Mouse (Mus musculus) CH12.LX (cell line): ENCODE measurements around the gene Sik3. TPM values are rescaled to one million over a fixed set of nuclear protein-coding genes. Genes with fewer than 3 reads are reported as not detected.

Experiments used
- DNase-seq: peaks from one replicate; pipeline ENCODE4 v3.0.0-alpha.2; 2013; ENCODE audit errors: extremely low read depth
- H3K27ac ChIP-seq: 2 replicates; pipeline ENCODE4 v1.5.1; 2012; ENCODE audit warnings: low read depth, mild to moderate bottlenecking, control low read depth, moderate library complexity; ENCODE audit not compliant: insufficient read depth
- H3K27me3 ChIP-seq: replicated peaks from 2 replicates; pipeline ENCODE3; 2012; ENCODE audit warnings: inconsistent platforms
- H3K36me3 ChIP-seq, 2 experiments: replicated peaks in 1 of 2; 2 replicates each; pipeline versions ENCODE3 to v1.6.1; 2012; ENCODE audit warnings: inconsistent platforms in 1 of 2, low read length in 1 of 2, mild to moderate bottlenecking in 1 of 2, mixed read lengths in 1 of 2, moderate library complexity in 1 of 2; ENCODE audit not compliant: control insufficient read depth in 1 of 2, insufficient read depth in 1 of 2
- H3K4me1 ChIP-seq, 2 experiments: 2 replicates each; pipeline ENCODE4 v1.6.1; 2012; ENCODE audit warnings: inconsistent platforms in 1 of 2, moderate library complexity in 1 of 2; ENCODE audit not compliant: insufficient read depth in 2 of 2, control insufficient read depth in 1 of 2
- H3K4me2 ChIP-seq: 2 replicates; pipeline ENCODE4 v1.6.1; 2012; ENCODE audit warnings: low read depth, mild to moderate bottlenecking, control low read depth; ENCODE audit not compliant: poor library complexity, insufficient read depth, severe bottlenecking
- H3K4me3 ChIP-seq, 3 experiments: fragments of 150-350 bp in 1 of 3; sonication (generic) in 1 of 3; replicated peaks in 1 of 3; 2 replicates each; pipeline versions ENCODE3 to v1.5.1; 2011 to 2012; ENCODE audit warnings: low read depth in 2 of 3, low read length in 2 of 3, mild to moderate bottlenecking in 2 of 3, moderate library complexity in 2 of 3, control low read depth in 1 of 3, improper control_type of control experiment in 1 of 3, inconsistent platforms in 1 of 3, mixed read lengths in 1 of 3; ENCODE audit not compliant: poor library complexity in 1 of 3
- H3K79me2 ChIP-seq: replicated peaks from 2 replicates; pipeline ENCODE4 v1.6.1; 2012; ENCODE audit warnings: mild to moderate bottlenecking, moderate library complexity; ENCODE audit not compliant: control insufficient read depth, poor library complexity, insufficient read depth, severe bottlenecking; ENCODE audit errors: extremely low read depth
- H3K9ac ChIP-seq: 2 replicates; pipeline ENCODE4 v1.6.1; 2012; ENCODE audit warnings: low read depth, mild to moderate bottlenecking, control low read depth, moderate library complexity; ENCODE audit not compliant: insufficient read depth
- H3K9me3 ChIP-seq: replicated peaks from 2 replicates; pipeline ENCODE3; 2012; ENCODE audit warnings: low read length, inconsistent platforms, mixed read lengths
- BHLHE40 ChIP-seq: IDR thresholded peaks from 2 replicates; pipeline ENCODE4 v1.6.1; 2011; ENCODE audit warnings: mild to moderate bottlenecking, low read depth, low read length, improper control_type of control experiment
- CHD2 ChIP-seq: IDR thresholded peaks from 2 replicates; pipeline ENCODE4 v1.6.1; 2011; ENCODE audit warnings: low read length, improper control_type of control experiment
- CTCF ChIP-seq, 2 experiments: IDR thresholded peaks in 1 of 2; conservative IDR thresholded peaks in 1 of 2; 2 replicates each; pipeline ENCODE4 v1.5.1; 2011 to 2012; ENCODE audit warnings: low read depth in 2 of 2, low read length in 2 of 2, improper control_type of control experiment in 1 of 2, inconsistent platforms in 1 of 2, mild to moderate bottlenecking in 1 of 2, moderate library complexity in 1 of 2
- E2F4 ChIP-seq: IDR thresholded peaks from 2 replicates; pipeline ENCODE4 v1.6.1; 2011; ENCODE audit warnings: low read depth, low read length, improper control_type of control experiment; ENCODE audit not compliant: insufficient replicate concordance
- ELF1 ChIP-seq: IDR thresholded peaks from 2 replicates; pipeline ENCODE4 v1.6.1; 2014; ENCODE audit warnings: low read depth, mild to moderate bottlenecking, inconsistent platforms, low read length, improper control_type of control experiment
- IRF4 ChIP-seq: IDR thresholded peaks from 2 replicates; pipeline ENCODE4 v1.6.1; 2014; ENCODE audit warnings: low read depth, mild to moderate bottlenecking, inconsistent platforms, low read length, improper control_type of control experiment
- JUN ChIP-seq: IDR thresholded peaks from 2 replicates; pipeline ENCODE4 v1.6.1; 2011; ENCODE audit warnings: low read depth, mild to moderate bottlenecking, low read length, improper control_type of control experiment, moderate library complexity; ENCODE audit not compliant: insufficient read depth
- JUND ChIP-seq: conservative IDR thresholded peaks from 2 replicates; pipeline ENCODE4 v1.6.1; 2011; ENCODE audit warnings: low read depth, low read length, improper control_type of control experiment
- MAX ChIP-seq: IDR thresholded peaks from 2 replicates; pipeline ENCODE4 v1.6.1; 2011; ENCODE audit warnings: low read length, improper control_type of control experiment
- MXI1 ChIP-seq: IDR thresholded peaks from 2 replicates; pipeline ENCODE4 v1.6.1; 2011; ENCODE audit warnings: mild to moderate bottlenecking, low read depth, low read length, improper control_type of control experiment
- MYC ChIP-seq: IDR thresholded peaks from 2 replicates; pipeline ENCODE4 v1.6.1; 2011; ENCODE audit warnings: low read depth, mild to moderate bottlenecking, improper control_type of control experiment, low read length
- NELFE ChIP-seq: IDR thresholded peaks from 2 replicates; pipeline ENCODE4 v1.6.1; 2011; ENCODE audit warnings: low read depth, low read length, improper control_type of control experiment
- NRF1 ChIP-seq: IDR thresholded peaks from 2 replicates; pipeline ENCODE4 v1.6.1; 2014; ENCODE audit warnings: low read depth, mild to moderate bottlenecking, inconsistent platforms, low read length, improper control_type of control experiment, moderate library complexity
- POLR2A ChIP-seq: IDR thresholded peaks from 2 replicates; pipeline ENCODE4 v1.6.1; 2011; ENCODE audit warnings: low read depth, mild to moderate bottlenecking, improper control_type of control experiment, low read length
- POLR2AphosphoS2 ChIP-seq: IDR thresholded peaks from 2 replicates; pipeline ENCODE4 v1.6.1; 2011; ENCODE audit warnings: low read depth, low read length, improper control_type of control experiment
- RAD21 ChIP-seq: IDR thresholded peaks from 2 replicates; pipeline ENCODE4 v1.6.1; 2011; ENCODE audit warnings: low read depth, mild to moderate bottlenecking, low read length, improper control_type of control experiment, moderate library complexity
- RCOR1 ChIP-seq: conservative IDR thresholded peaks from 2 replicates; pipeline ENCODE4 v1.6.1; 2012; ENCODE audit warnings: low read depth, mild to moderate bottlenecking, inconsistent platforms, low read length, improper control_type of control experiment
- TBP ChIP-seq: conservative IDR thresholded peaks from 2 replicates; pipeline ENCODE4 v1.6.1; 2011; ENCODE audit warnings: low read depth, low read length, improper control_type of control experiment
- TCF12 ChIP-seq: IDR thresholded peaks from 2 replicates; pipeline ENCODE4 v1.6.1; 2014; ENCODE audit warnings: low read depth, mild to moderate bottlenecking, inconsistent platforms, low read length, improper control_type of control experiment
- UBTF ChIP-seq: IDR thresholded peaks from 2 replicates; pipeline ENCODE4 v1.6.1; 2012; ENCODE audit warnings: low read depth, mild to moderate bottlenecking, inconsistent platforms, low read length, improper control_type of control experiment, moderate library complexity
- USF1 ChIP-seq: IDR thresholded peaks from 2 replicates; pipeline ENCODE4 v1.6.1; 2014; ENCODE audit warnings: low read depth, mild to moderate bottlenecking, inconsistent platforms, low read length, improper control_type of control experiment
- USF2 ChIP-seq: conservative IDR thresholded peaks from 2 replicates; pipeline ENCODE4 v1.6.1; 2011; ENCODE audit warnings: low read depth, low read length, improper control_type of control experiment
- ZC3H11A ChIP-seq: IDR thresholded peaks from 2 replicates; pipeline ENCODE4 v1.6.1; 2012; ENCODE audit warnings: low read depth, mild to moderate bottlenecking, inconsistent platforms, low read length, improper control_type of control experiment
- ZNF384 ChIP-seq: IDR thresholded peaks from 2 replicates; pipeline ENCODE4 v1.6.1; 2012; ENCODE audit warnings: low read depth, low read length, improper control_type of control experiment, inconsistent platforms
- dilution Hi-C: fragments of 300-500 bp; cut with MboI; formaldehyde crosslinking; loops from 2 replicates; pipeline ENCODE4 v1.14.3; 2020; ENCODE audit warnings: low sequenced_read_pairs; ENCODE audit not compliant: extremely low pct_unique_long_range_greater_than_20kb, extremely low pct_ligation_motif_present
- in situ Hi-C: fragments of 300-500 bp; cut with MboI; formaldehyde crosslinking; loops from 3 replicates; pipeline ENCODE4 v1.14.3; 2019; ENCODE audit warnings: low sequenced_read_pairs, low pct_ligation_motif_present, low pct_unique_long_range_greater_than_20kb, mixed read lengths
- polyA plus RNA-seq: library from polyadenylated mRNA; unstranded; fragments of >175 nt; gene quantifications from 2 replicates; pipeline ENCODE4 v1.2.1, GENCODE M21; 2012; ENCODE audit warnings: low read depth; ENCODE audit not compliant: insufficient read length
- total RNA-seq, 2 experiments: library from RNA; depleted of rRNA; stranded (reverse); fragments of 300-350 nt in 1 of 2; fragments of >200 nt in 1 of 2; gene quantifications; 2 replicates each; pipeline ENCODE4 v1.2.3; 2012 to 2014

The Sik3 gene
- total and polyA plus RNA-seq, 3 experiments = 14.9 to 29.8 (median 21.4) TPM

DNA sequence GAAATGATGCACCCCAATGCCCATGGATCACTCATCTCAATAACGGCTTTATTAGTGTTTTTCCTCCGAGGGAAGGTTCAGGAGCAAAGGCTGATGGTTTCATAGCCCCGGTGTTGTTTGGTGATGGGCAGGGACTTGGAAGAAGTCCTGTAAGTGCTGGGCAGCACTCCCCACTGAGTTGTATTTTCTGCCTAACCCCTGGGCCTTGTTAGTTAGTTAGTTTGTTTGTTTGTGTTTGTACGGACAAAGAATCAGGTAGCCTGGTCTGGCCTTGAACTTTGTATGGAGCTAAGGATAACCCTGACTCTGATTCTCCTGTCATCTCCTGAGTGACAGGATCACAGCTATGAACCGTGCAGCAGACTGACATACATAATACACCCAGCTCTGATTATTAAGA lies 74.8 kb downstream of the Sik3 start:
- in situ Hi-C loops (no loop called here), dilution Hi-C loops (no loop called here)
- Histone ChIP-seq H3K4me1 (peaks cover 4 to 50% of the 10 kb centered on the region in 2 experiments; a peak in 3 of 4 replicates), H3K27me3 (no peaks in the 10 kb centered on the region), H3K4me3 (no peak overlapping the region), H3K79me2 (peaks cover 5% of the 10 kb centered on the region), H3K9me3 (no peaks in the 10 kb centered on the region), H3K9ac (no peak overlapping the region), H3K36me3 (peaks cover 0 to 33% of the 10 kb centered on the region in 2 experiments), H3K27ac (no peak overlapping the region), H3K4me2 (no peak overlapping the region)
- TF ChIP-seq POLR2AphosphoS2 (no peak), TBP (no peak), NRF1 (no peak), ZNF384 (no peak), RCOR1 (no peak), MAX (no peak), IRF4 (no peak)
- no peak for DNase-seq

DNA sequence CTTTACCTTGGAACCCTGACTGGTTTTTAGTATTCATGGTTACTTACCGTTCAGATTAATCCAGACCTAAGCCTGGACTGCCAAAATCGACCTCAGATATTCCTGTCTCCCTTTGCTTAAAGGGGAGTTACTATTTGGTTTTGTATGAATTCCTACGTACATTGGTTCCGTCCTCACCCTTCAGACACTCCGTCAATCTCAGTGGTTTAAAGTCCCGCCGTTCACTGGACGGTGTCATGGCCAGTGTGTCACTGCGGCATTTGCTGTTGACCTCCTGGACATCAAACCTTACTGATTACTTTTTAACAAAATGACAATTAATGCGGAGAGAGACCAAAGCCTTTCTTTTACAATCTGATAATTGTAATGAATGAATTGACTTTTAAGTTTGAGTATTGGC lies 76.1 kb downstream of the Sik3 start:
- dilution Hi-C loops (no loop called here), in situ Hi-C loops (no loop called here)

GRCm38 (mm10) chr9:46090066-46090465 lies 77.4 kb downstream of the Sik3 start:
- peaks cover 5% of the 10 kb centered on the region for H3K79me2 ChIP-seq
- no peak overlapping the region for H3K9ac ChIP-seq
- TF ChIP-seq RAD21 (no peak), UBTF (no peak), POLR2AphosphoS2 (no peak), MXI1 (no peak), ZC3H11A (no peak), CTCF (conservative IDR thresholded peaks at IDR 0.05 in 1 of 2, IDR thresholded peaks at IDR 0.05 in 1 of 2; ENCODE audit: low read depth in 2 of 2, low read length in 2 of 2) (no peak), USF2 (no peak), JUND (no peak), TBP (no peak), CHD2 (no peak), ELF1 (no peak), NELFE (no peak), JUN (no peak), RCOR1 (no peak), POLR2A (no peak), MYC (no peak), BHLHE40 (no peak), USF1 (no peak), E2F4 (no peak)
- dilution Hi-C loops = no loop called here
- no peaks in the 10 kb centered on the region for H3K27me3 ChIP-seq
- in situ Hi-C loops = no loop called here
- H3K27ac ChIP-seq = no peak overlapping the region
- no peak overlapping the region for H3K4me3 ChIP-seq
- DNase-seq = no peak
- H3K9me3 ChIP-seq = no peaks in the 10 kb centered on the region
- H3K4me1 ChIP-seq = peaks cover 0 to 28% of the 10 kb centered on the region in 2 experiments; a peak in 2 of 4 replicates
- H3K36me3 ChIP-seq = peaks cover 0 to 26% of the 10 kb centered on the region in 2 experiments
- H3K4me2 ChIP-seq = no peak overlapping the region

More for the DNA sequence above, 76.1 kb downstream of the Sik3 start:
- H3K9me3 ChIP-seq = no peaks in the 10 kb centered on the region
- H3K4me2 ChIP-seq = no peak overlapping the region
- no peak overlapping the region for H3K27ac ChIP-seq
- peaks cover 0 to 41% of the 10 kb centered on the region in 2 experiments; a peak in 2 of 4 replicates for H3K4me1 ChIP-seq
- peaks cover 5% of the 10 kb centered on the region for H3K79me2 ChIP-seq
- H3K4me3 ChIP-seq = no peak overlapping the region
- TF ChIP-seq MXI1 (no peak), NELFE (no peak), POLR2AphosphoS2 (no peak), MYC (no peak), JUN (no peak), RAD21 (no peak), TCF12 (no peak), RCOR1 (no peak), BHLHE40 (no peak), CTCF (conservative IDR thresholded peaks at IDR 0.05 in 1 of 2, IDR thresholded peaks at IDR 0.05 in 1 of 2; ENCODE audit: low read depth in 2 of 2, low read length in 2 of 2) (no peak), UBTF (no peak)
- TF ChIP-seq, all 38 proteins: peak for 0
- no peak for DNase-seq
- H3K36me3 ChIP-seq = peaks cover 0 to 35% of the 10 kb centered on the region in 2 experiments
- no peaks in the 10 kb centered on the region for H3K27me3 ChIP-seq
- no peak overlapping the region for H3K9ac ChIP-seq
